Mouse (Mus musculus): ENCODE measurements around the gene Dapl1.

The Dapl1 gene

DNA sequence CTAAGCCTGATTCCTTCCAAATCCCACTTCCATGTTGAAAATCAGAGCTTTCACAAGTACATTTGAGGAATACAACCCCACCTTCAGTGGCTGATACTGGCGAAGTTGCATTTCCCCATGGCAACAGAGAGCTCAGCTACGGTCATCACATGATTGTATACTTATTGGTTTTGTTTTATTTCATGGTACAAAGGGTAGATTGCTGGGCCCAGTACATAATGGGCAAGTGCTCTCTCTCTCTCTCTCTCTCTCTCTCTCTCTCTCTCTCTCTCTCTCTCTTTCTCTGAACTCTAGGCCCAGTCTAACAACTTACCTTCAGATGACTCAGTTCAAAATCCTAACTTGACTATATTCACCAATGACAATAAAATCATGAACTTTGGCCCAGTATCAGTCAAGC is 52.5 kb downstream of the Dapl1 start:
- no peak for DNase-seq (ENCODE audit: low spot score in 2 of 2)

DNA sequence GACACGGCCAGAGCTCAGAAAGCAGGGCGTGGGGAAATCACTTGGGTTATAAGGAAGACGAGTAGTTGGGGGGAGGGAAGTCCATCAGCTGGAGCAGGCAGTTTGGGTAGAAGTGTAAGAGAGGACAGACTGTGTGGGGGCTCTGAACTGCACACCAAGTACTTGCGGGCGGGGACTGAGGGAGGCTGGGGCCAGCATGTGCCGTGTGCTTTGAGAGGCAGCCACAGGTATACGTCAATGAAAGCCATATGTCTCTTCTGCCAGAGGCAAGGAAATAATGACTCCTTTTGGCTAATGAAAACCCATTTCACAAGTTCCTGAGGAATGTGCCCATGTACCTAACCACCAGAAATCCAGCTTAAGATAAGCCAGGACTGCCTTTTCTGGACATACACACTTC is 53.6 kb downstream of the Dapl1 start:
- no peak for DNase-seq (ENCODE audit: low spot score in 2 of 2)

DNA sequence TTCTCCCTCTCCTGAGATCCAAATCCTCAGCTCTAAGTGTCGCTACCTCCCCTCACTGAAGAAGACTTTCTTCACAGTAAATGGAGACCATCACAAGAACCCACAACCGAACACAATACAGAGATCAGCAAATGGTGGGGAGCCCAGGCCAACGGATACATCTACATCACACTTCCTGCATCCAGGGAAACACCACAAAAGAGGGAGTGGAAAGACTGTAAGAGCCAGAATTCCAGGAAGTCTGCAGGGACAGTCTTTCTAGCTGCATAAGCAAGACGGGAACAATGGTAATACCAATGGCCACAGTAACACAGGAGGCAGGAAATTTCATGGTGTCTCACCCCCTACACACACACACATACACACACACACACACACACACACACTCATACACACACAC is 55.3 kb downstream of the Dapl1 start:
- no peak for DNase-seq (ENCODE audit: low spot score in 2 of 2)

DNA sequence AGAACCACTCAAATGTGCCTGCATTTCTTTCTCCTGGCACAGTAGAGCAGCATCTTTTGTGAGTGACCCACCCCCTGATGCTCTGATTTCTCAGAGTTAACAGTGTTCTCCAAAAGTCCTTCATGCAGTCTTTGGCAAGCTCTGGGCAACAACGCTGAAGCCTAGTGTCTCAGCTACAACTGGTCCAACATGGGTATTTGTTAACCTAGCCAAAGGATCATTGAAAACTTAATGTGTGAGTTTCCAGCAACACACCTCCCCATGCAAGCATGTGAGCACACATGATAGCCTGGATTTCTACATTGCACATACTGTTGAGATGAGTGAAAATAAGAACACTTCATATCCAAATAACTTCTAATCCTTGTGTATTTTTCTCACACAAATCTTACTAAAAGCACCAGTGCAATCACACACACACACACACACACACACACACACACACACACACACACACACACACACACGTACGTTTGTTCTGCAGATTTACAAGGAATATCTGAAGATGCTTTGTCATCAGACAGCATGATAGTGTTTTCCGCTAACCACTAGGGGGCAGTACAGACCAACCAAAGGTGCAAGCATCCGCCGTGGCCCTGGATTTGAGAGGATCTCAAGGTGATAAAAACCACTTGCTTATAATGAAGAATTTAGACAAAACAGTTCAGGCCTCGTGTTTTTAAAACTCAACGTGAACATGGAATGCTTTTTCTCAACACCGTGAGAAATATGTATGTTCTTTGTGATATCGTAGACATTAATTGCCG is 56.9 kb downstream of the Dapl1 start:
- DNase-seq (ENCODE audit: low spot score in 2 of 2): peak; percentile 45 to 76

DNA sequence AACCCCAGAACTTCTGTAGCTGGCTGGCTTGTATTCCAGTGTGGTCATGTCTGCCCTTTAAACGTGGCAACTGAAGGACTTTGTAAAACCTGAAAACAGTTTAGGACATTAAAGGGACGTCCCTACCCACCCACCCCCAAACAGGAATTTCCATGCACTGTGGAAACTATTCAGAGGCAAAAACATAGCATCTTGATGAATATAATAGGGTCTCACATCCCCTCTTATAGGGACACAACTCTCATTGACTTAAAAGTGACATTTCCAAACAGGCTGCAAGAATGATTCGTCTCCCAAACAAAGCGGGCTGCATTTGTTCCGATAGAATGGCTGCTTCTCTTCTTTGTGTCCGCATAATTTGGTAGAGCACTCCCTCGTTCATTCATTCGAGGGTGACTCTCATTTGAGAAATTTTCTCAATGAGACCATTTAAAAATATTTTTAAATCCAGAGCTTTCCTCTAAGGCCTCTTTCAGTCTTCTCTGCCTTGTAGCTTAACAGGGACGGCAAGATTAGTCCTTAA is 59.2 kb downstream of the Dapl1 start:
- DNase-seq (ENCODE audit: low spot score in 2 of 2): no peak

DNA sequence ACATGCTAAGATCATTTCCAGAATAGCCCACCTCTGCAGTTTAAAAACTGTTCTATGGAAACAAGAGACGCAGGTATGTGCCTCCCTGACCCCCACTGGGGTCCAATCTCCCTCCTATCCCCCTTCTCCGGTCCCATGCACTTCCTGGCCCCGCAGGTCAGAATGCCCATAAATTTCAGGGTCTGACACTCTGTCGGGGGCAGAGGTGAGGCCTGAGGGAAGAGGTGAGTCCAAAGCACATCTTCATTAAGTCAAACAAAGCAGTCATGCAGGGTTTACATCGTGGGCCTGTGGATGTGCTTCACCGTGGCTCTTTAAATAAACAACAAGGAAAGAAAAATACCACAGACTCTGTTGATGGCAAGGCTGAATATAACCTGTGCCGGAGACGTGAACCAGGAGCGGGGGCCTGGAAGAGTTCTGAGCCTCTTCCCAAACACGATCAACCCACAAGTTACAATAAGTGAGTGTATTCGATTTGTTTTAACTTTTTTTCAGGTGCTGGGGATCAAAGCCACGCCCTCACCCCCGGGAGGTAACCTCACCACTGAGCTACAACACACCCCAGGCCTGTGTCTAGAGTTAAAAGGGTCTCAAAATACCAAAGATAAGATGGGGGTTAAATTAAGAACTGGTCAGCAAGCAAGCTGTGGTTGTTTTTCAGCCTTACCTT is 59.9 kb downstream of the Dapl1 start:
- no peak for DNase-seq (ENCODE audit: low spot score in 2 of 2)

DNA sequence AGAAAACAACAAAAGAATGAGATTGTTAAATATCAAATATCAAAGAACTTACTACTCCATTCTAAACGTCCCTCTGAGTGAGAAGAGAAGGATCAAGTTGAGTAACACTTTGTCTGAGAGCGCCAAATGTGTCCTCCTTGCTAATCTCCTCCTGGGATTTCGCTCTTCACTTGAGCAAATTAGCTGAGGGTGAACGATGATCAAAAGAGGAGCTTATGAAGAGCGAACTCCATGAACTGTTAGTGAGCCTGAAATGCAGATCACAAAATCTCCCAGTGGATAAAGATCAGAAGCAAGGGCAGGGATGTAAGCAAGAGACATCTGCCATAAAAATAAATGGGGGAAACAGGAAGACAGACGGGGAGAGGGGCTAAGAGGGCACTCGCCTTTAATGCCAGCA is 60.5 kb downstream of the Dapl1 start:
- no peak for DNase-seq (ENCODE audit: low spot score in 2 of 2)

DNA sequence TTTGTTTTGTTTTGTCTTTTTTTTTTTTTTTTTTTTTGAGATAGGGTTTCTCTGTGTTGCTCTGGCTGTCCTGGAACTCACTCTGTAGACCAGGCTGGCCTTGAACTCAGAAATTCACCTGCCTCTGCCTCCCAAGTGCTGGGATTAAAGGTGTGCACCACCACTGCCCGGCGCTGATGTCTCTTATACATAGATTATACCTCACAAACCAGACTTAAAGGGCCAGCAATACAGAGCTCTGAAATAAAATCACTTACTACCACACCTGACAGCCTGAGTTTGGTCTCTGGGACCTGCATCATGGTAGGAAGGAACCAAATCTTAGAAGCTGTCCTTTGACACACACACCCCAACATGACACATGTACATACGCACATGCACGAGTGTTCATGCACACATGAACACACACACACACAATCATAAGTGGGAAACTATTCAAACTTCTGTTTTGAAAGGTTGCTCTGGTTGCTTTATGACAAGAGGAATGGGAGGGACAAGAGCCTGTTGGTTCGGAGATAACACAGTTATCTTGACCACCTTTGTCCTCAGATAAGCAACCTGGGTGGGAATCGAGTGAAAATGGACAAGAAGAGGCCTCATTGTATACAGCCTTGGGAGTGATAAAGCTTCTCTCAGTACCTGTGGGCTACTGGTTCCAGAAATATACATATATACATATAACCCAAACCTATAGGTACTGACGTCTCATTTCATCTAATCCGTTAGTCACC is 63.1 kb downstream of the Dapl1 start:
- no peak for DNase-seq (ENCODE audit: low spot score in 2 of 2)

DNA sequence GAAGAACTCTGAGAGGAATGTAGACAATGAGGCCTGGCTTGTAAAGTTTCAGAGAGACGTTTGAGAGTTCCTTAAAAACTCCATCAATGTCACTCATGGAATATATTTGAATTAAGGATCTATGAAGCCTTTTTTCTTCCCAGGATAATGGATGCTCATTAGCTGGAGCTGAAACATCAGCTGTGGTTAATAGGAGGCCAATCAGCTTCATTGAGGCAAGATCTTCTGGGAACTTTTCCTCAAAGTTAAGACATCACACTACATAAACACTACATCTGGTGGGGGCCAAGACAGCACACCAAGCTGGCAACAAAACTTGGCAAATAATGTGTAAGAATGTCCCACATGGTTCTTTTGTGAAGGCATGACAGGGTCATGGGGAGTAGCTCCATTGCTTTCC is 68.3 kb downstream of the Dapl1 start:
- no peak for DNase-seq (ENCODE audit: low spot score in 2 of 2)

DNA sequence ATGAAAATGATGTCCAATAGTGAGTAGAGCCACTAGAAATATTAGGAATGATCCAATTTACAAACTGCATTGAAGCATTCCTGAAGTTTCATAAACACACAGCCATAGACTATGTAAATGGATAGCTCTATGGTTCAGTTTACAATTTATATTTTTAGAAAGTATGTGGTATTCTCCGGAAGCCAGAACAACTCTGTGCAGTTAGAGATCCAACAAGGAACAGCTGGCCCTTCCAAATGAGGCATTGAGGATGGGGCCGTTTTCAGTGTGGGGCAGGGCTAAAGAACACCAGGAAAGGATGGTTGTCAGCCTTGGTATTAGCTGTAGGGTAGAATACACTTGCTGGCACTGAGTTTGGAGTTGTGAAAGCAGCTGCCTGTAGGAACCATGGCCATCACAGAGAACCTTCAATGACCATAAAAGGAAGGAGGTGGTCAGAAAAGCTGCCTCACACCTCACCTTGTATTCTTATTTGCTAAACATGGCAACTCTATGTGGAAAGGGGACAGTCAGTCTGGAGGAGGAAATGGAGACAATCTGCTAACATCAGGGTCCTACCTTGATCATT is 70.0 kb downstream of the Dapl1 start:
- no peak for DNase-seq (ENCODE audit: low spot score in 2 of 2)
